Mouse (Mus musculus): ENCODE measurements around the gene Rbfox1. TPM values are rescaled to one million over a fixed set of nuclear protein-coding genes. Genes with fewer than 3 reads are reported as not detected.

The Rbfox1 gene
- polyA plus RNA-seq, 1 experiment: 0.22 TPM

GRCm38 (mm10) chr16:7139480-7139879 is 1254.3 kb downstream of the Rbfox1 start:
- TF ChIP-seq MYOD1 (IDR thresholded peaks at IDR 0.05; ENCODE audit: control insufficient read depth, insufficient read length, low read depth): no peak
- TF ChIP-seq FOSL1 (IDR thresholded peaks at IDR 0.05; ENCODE audit: insufficient read depth, low read length, poor library complexity, severe bottlenecking): no peak
- TF ChIP-seq MAX (IDR thresholded peaks at IDR 0.05): no peak
- TF ChIP-seq CEBPB (IDR thresholded peaks at IDR 0.05; ENCODE audit: low read depth): no peak
- no peak for TF ChIP-seq USF1 (IDR thresholded peaks at IDR 0.05; ENCODE audit: low read depth)
- no peak for TF ChIP-seq CTCF (IDR thresholded peaks at IDR 0.05; ENCODE audit: control insufficient read depth, insufficient read depth, insufficient read length)
- no peak for TF ChIP-seq MYOG (IDR thresholded peaks at IDR 0.05; ENCODE audit: control insufficient read depth, extremely low read depth, insufficient read length)
- Histone ChIP-seq H3K36me3 (ENCODE audit: control insufficient read depth, insufficient read depth) (no peaks in the 10 kb centered on the region), H3K27me3 (ENCODE audit: control insufficient read depth, insufficient read depth, insufficient read length) (no peaks in the 10 kb centered on the region), H3K79me2 (ENCODE audit: control insufficient read depth, insufficient read depth) (no peaks in the 10 kb centered on the region), H3K79me3 (ENCODE audit: low read depth) (no peaks in the 10 kb centered on the region), H3ac (ENCODE audit: control insufficient read depth, insufficient read length, low read depth) (no peak overlapping the region), H3K4me3 (ENCODE audit: insufficient read depth, poor library complexity, severe bottlenecking) (no peak overlapping the region)

- Histone ChIP-seq H3ac (ENCODE audit: control insufficient read depth, insufficient read length, low read depth) (no peak overlapping the region), H3K4me3 (ENCODE audit: insufficient read depth, poor library complexity, severe bottlenecking) (no peak overlapping the region), H3K79me2 (ENCODE audit: control insufficient read depth, insufficient read depth) (no peaks in the 10 kb centered on the region), H3K36me3 (ENCODE audit: control insufficient read depth, insufficient read depth) (no peaks in the 10 kb centered on the region), H3K79me3 (ENCODE audit: low read depth) (no peaks in the 10 kb centered on the region), H3K27me3 (ENCODE audit: control insufficient read depth, insufficient read depth, insufficient read length) (no peaks in the 10 kb centered on the region)
- TF ChIP-seq MYOG (IDR thresholded peaks at IDR 0.05; ENCODE audit: control insufficient read depth, extremely low read depth, insufficient read length) (no peak), CTCF (IDR thresholded peaks at IDR 0.05; ENCODE audit: control insufficient read depth, insufficient read depth, insufficient read length) (no peak), MYOD1 (IDR thresholded peaks at IDR 0.05; ENCODE audit: control insufficient read depth, insufficient read length, low read depth) (no peak), MAX (IDR thresholded peaks at IDR 0.05) (no peak), CEBPB (IDR thresholded peaks at IDR 0.05; ENCODE audit: low read depth) (no peak), FOSL1 (IDR thresholded peaks at IDR 0.05; ENCODE audit: insufficient read depth, low read length, poor library complexity, severe bottlenecking) (no peak), USF1 (IDR thresholded peaks at IDR 0.05; ENCODE audit: low read depth) (no peak)
Observed at GRCm38 (mm10) chr16:7140909-7141308, 1255.8 kb downstream of the Rbfox1 start.

- TF ChIP-seq USF1 (IDR thresholded peaks at IDR 0.05; ENCODE audit: low read depth) (no peak), MYOG (IDR thresholded peaks at IDR 0.05; ENCODE audit: control insufficient read depth, extremely low read depth, insufficient read length) (no peak), MAX (IDR thresholded peaks at IDR 0.05) (no peak), CTCF (IDR thresholded peaks at IDR 0.05; ENCODE audit: control insufficient read depth, insufficient read depth, insufficient read length) (no peak), CEBPB (IDR thresholded peaks at IDR 0.05; ENCODE audit: low read depth) (no peak), FOSL1 (IDR thresholded peaks at IDR 0.05; ENCODE audit: insufficient read depth, low read length, poor library complexity, severe bottlenecking) (no peak), MYOD1 (IDR thresholded peaks at IDR 0.05; ENCODE audit: control insufficient read depth, insufficient read length, low read depth) (no peak)
- Histone ChIP-seq H3K79me2 (ENCODE audit: control insufficient read depth, insufficient read depth) (no peaks in the 10 kb centered on the region), H3K27me3 (ENCODE audit: control insufficient read depth, insufficient read depth, insufficient read length) (no peaks in the 10 kb centered on the region), H3K36me3 (ENCODE audit: control insufficient read depth, insufficient read depth) (no peaks in the 10 kb centered on the region), H3K79me3 (ENCODE audit: low read depth) (no peaks in the 10 kb centered on the region), H3ac (ENCODE audit: control insufficient read depth, insufficient read length, low read depth) (no peak overlapping the region), H3K4me3 (ENCODE audit: insufficient read depth, poor library complexity, severe bottlenecking) (no peak overlapping the region)
Observed at GRCm38 (mm10) chr16:7145505-7145904, 1260.3 kb downstream of the Rbfox1 start.

- Histone ChIP-seq H3K79me2 (ENCODE audit: control insufficient read depth, insufficient read depth) (no peaks in the 10 kb centered on the region), H3ac (ENCODE audit: control insufficient read depth, insufficient read length, low read depth) (no peak overlapping the region), H3K36me3 (ENCODE audit: control insufficient read depth, insufficient read depth) (no peaks in the 10 kb centered on the region), H3K4me3 (ENCODE audit: insufficient read depth, poor library complexity, severe bottlenecking) (no peak overlapping the region), H3K27me3 (ENCODE audit: control insufficient read depth, insufficient read depth, insufficient read length) (no peaks in the 10 kb centered on the region), H3K79me3 (ENCODE audit: low read depth) (no peaks in the 10 kb centered on the region)
- TF ChIP-seq MYOG (IDR thresholded peaks at IDR 0.05; ENCODE audit: control insufficient read depth, extremely low read depth, insufficient read length) (no peak), FOSL1 (IDR thresholded peaks at IDR 0.05; ENCODE audit: insufficient read depth, low read length, poor library complexity, severe bottlenecking) (no peak), MYOD1 (IDR thresholded peaks at IDR 0.05; ENCODE audit: control insufficient read depth, insufficient read length, low read depth) (no peak), USF1 (IDR thresholded peaks at IDR 0.05; ENCODE audit: low read depth) (no peak), CEBPB (IDR thresholded peaks at IDR 0.05; ENCODE audit: low read depth) (no peak), CTCF (IDR thresholded peaks at IDR 0.05; ENCODE audit: control insufficient read depth, insufficient read depth, insufficient read length) (no peak), MAX (IDR thresholded peaks at IDR 0.05) (no peak)
Observed at GRCm38 (mm10) chr16:7146454-7146853, 1261.3 kb downstream of the Rbfox1 start.

- Histone ChIP-seq H3ac (ENCODE audit: control insufficient read depth, insufficient read length, low read depth) (no peak overlapping the region), H3K79me3 (ENCODE audit: low read depth) (no peaks in the 10 kb centered on the region), H3K4me3 (ENCODE audit: insufficient read depth, poor library complexity, severe bottlenecking) (no peak overlapping the region), H3K27me3 (ENCODE audit: control insufficient read depth, insufficient read depth, insufficient read length) (no peaks in the 10 kb centered on the region), H3K36me3 (ENCODE audit: control insufficient read depth, insufficient read depth) (no peaks in the 10 kb centered on the region), H3K79me2 (ENCODE audit: control insufficient read depth, insufficient read depth) (no peaks in the 10 kb centered on the region)
- TF ChIP-seq FOSL1 (IDR thresholded peaks at IDR 0.05; ENCODE audit: insufficient read depth, low read length, poor library complexity, severe bottlenecking): no peak
Observed at GRCm38 (mm10) chr16:7147884-7148283, 1262.7 kb downstream of the Rbfox1 start.

GRCm38 (mm10) chr16:7149106-7149899 is 1264.1 kb downstream of the Rbfox1 start:
- no peaks in the 10 kb centered on the region for H3K27me3 ChIP-seq (ENCODE audit: control insufficient read depth, insufficient read depth, insufficient read length)
- H3K4me3 ChIP-seq (ENCODE audit: insufficient read depth, poor library complexity, severe bottlenecking): no peak overlapping the region
- no peaks in the 10 kb centered on the region for H3K79me3 ChIP-seq (ENCODE audit: low read depth)
- no peaks in the 10 kb centered on the region for H3K79me2 ChIP-seq (ENCODE audit: control insufficient read depth, insufficient read depth)
- no peak overlapping the region for H3ac ChIP-seq (ENCODE audit: control insufficient read depth, insufficient read length, low read depth)
- TF ChIP-seq FOSL1 (IDR thresholded peaks at IDR 0.05; ENCODE audit: insufficient read depth, low read length, poor library complexity, severe bottlenecking) (no peak), MYOG (IDR thresholded peaks at IDR 0.05; ENCODE audit: control insufficient read depth, extremely low read depth, insufficient read length) (no peak), MYOD1 (IDR thresholded peaks at IDR 0.05; ENCODE audit: control insufficient read depth, insufficient read length, low read depth) (no peak), CEBPB (IDR thresholded peaks at IDR 0.05; ENCODE audit: low read depth) (no peak), CTCF (IDR thresholded peaks at IDR 0.05; ENCODE audit: control insufficient read depth, insufficient read depth, insufficient read length) (no peak), USF1 (IDR thresholded peaks at IDR 0.05; ENCODE audit: low read depth) (no peak), MAX (IDR thresholded peaks at IDR 0.05) (no peak)
- no peaks in the 10 kb centered on the region for H3K36me3 ChIP-seq (ENCODE audit: control insufficient read depth, insufficient read depth)

All from C2C12 (cell line).